Mouse (Mus musculus) bone marrow, adult 2 months (tissue): ENCODE measurements around the gene Actr6. TPM values are rescaled to one million over a fixed set of nuclear protein-coding genes. Genes with fewer than 3 reads are reported as not detected.

Experiments used
- H3K27ac ChIP-seq: fragments of 200-500 bp; 2 replicates; pipeline ENCODE4 v1.5.1; 2012; ENCODE audit warnings: low read depth, mild to moderate bottlenecking, control low read depth, inconsistent platforms, low read length; ENCODE audit not compliant: control insufficient read depth, poor library complexity, insufficient read depth
- H3K4me1 ChIP-seq: fragments of 200-500 bp; 2 replicates; pipeline ENCODE4 v1.6.1; 2011; ENCODE audit warnings: low read length; ENCODE audit not compliant: control insufficient read depth, insufficient read depth
- H3K4me3 ChIP-seq: fragments of 200-500 bp; replicated peaks from 2 replicates; pipeline ENCODE3; 2011; ENCODE audit warnings: mild to moderate bottlenecking, low read depth, low read length, control low read depth; ENCODE audit not compliant: control insufficient read depth
- CTCF ChIP-seq: fragments of 200-500 bp; IDR thresholded peaks from 2 replicates; pipeline ENCODE4 v1.5.1; 2011; ENCODE audit warnings: low read length, control low read depth; ENCODE audit not compliant: control insufficient read depth, insufficient read depth
- POLR2A ChIP-seq: fragments of 200-500 bp; IDR thresholded peaks from 2 replicates; pipeline ENCODE4 v1.6.1; 2011; ENCODE audit warnings: low read depth, mild to moderate bottlenecking, control low read depth, low read length, borderline replicate concordance; ENCODE audit not compliant: control insufficient read depth
- WGBS: fragments of 180-500 bp; shearing (Covaris S2); methylation state at CpG from one replicate; pipeline ENCODE4 v1.1.7; 2018; 5-methylcytosine and 5-hydroxymethylcytosine counted together
- polyA plus RNA-seq: library from polyadenylated mRNA; stranded (reverse); fragments of >200 nt; gene quantifications from 2 replicates; pipeline ENCODE4 v1.2.4, GENCODE M21; 2011; ENCODE audit warnings: low replicate concordance; ENCODE audit not compliant: missing spikeins, insufficient read depth, insufficient read length

Gene Actr6
- polyA plus RNA-seq, 1 experiment, result 3.7 TPM

DNA sequence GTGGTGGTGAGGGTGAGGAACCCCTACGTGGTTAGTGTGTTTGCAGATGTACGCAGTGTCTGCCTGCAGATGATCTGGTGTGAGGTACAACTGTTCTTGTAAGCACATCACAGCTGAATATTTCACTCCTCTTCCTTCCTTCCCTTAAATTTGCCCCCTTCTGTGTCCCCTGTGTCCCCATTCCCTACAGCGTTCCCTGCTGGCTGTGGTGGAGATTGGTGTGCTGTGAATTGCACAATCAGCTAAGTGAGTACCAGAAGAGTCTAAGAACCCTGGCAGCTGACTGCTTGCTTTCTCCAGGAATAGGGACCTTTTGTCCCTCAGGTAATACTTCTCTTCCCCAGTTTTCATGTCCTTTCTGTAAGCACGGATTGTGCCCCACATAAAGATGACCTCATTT is 23.1 kb upstream of the Actr6 start:
- Histone ChIP-seq H3K4me3 (no peak overlapping the region), H3K27ac (no peak overlapping the region), H3K4me1 (peaks cover 1% of the 10 kb centered on the region; the same call in 1 of the 2 replicates)
- WGBS, result 58% methylated on average over 4 of the region's 4 CpGs
- TF ChIP-seq CTCF (no peak), POLR2A (no peak)

DNA sequence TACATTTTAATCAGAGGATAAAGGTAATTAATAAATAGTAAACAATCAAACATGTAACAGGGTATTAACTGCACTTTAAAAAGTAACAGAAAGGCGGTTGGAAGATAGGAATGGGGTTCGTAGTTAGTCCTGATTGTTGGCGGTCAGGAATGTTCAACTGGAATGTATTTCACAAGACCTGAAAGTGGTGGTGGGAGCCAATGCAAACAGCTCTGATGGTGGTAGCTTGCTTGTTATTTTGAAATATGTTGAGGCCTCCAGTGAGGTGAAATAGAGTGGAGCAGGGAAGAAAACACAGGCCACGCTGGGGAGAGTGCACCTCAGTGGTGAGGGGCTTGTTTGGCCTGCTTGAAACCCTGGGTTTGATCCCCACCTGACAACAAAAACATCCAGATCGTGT is 19.0 kb upstream of the Actr6 start:
- TF ChIP-seq POLR2A (no peak), CTCF (no peak)
- Histone ChIP-seq H3K27ac (no peak overlapping the region), H3K4me3 (no peak overlapping the region), H3K4me1 (peaks cover 1% of the 10 kb centered on the region; the same call in 1 of the 2 replicates)
- 69% methylated on average over 5 of the region's 5 CpGs for WGBS

DNA sequence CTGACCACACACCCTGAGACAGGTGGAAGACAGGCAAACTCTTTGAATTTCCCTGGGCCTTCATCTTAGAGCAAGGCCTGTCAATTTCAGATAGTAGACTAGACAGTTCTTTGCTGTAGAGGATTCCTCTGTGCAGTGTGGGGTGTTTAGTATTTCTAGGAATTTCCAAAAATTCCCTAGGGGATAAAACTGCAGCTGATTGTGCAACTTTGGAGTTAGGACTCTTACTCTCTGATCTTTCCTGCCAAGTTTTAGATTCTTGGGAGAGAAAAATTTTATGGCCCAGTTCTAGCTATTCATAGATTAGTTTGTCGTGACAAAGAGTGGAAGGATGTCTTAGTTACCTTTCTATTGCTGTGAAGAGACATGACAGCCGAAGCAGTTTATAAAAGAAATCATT is 16.5 kb upstream of the Actr6 start:
- Histone ChIP-seq H3K27ac (no peak overlapping the region), H3K4me1 (peaks cover 1% of the 10 kb centered on the region; the same call in 1 of the 2 replicates), H3K4me3 (no peak overlapping the region)
- WGBS, result 89% methylated on average over 2 of the region's 2 CpGs
- no peak for TF ChIP-seq POLR2A
- no peak for TF ChIP-seq CTCF

DNA sequence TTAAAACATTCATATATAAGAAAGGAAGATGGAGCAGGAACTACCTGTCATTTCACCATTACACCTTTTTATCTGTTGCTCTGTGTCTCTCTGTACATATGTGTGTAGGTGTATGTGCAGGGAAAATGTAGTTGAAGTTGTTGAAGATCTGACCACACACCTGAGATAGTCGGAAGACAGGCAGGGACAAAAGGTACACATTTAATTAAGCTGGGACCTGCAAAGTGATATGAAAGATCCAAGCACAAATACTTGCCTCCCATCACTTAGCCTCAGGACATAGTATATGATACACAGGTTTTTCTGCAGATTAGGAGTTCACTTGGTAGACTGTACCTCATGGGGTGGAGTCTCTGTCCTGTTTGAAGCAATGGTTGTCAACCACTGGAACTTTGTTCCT is 15.8 kb upstream of the Actr6 start:
- 79% methylated on average over 1 of the region's 1 CpGs for WGBS
- no peak overlapping the region for H3K27ac ChIP-seq
- H3K4me1 ChIP-seq, result peaks cover 1% of the 10 kb centered on the region; the same call in 1 of the 2 replicates
- no peak for TF ChIP-seq CTCF
- TF ChIP-seq POLR2A, result no peak
- no peak overlapping the region for H3K4me3 ChIP-seq

DNA sequence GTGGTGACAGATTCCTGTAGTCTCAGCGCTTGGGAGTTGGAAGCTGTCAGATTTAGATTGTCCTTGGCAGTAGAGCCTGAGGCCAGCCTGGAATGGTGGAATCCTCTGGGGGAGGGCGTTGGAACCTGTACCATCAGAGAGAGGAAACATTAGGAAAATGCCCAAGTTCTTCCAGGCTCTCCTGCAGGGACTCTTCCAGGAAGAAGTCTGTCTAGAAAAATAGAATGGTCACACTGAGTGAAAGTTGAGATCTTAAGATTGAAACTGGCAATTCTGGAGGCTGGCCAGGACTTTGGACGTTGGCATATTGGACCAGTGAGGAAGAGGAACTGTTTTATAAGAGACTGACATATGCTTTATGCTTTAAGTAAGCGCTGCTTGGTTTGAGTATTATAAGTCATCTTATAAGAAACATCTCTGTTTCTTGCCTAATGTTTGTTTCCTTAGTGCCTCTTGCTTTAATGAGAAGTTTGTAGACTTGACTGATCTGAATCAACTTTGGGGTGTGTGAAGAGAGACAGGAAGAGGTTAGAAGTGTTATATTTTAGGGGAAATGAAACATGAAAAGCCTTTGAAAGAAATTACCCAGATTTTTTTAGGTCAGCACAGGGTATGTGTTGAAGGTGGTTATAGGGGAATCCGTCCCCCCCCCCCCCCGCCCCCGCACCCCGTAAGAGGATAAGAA is 15.3 kb upstream of the Actr6 start:
- no peak for TF ChIP-seq POLR2A
- no peak for TF ChIP-seq CTCF
- Histone ChIP-seq H3K4me1 (peaks cover 2% of the 10 kb centered on the region; the same call in 1 of the 2 replicates), H3K4me3 (no peak overlapping the region), H3K27ac (no peak overlapping the region; the same call in 1 of the 2 replicates)
- 29% methylated on average over 8 of the region's 8 CpGs for WGBS

DNA sequence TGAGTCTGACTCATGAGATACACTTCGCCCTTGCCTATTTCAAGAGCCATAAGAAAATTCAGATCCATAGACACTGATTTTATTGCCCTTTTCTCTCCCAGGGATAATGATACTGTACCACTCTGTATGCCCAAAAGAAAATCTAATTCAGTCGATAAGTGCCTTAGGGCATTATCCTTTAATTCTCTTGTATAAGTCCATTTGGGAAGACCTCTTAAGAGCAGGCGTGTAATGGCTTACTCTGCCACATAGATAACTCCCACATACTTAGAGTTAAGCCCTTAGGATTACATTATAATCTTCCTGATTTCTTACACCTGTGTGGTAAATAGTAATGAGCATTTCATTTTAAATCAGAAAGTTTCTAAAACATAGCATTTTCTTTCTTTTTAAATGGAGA is 14.5 kb upstream of the Actr6 start:
- Histone ChIP-seq H3K4me3 (no peak overlapping the region), H3K4me1 (peaks cover 5% of the 10 kb centered on the region; the same call in 1 of the 2 replicates), H3K27ac (no peak overlapping the region)
- WGBS, result 82% methylated on average over 3 of the region's 3 CpGs
- TF ChIP-seq POLR2A (no peak), CTCF (no peak)

DNA sequence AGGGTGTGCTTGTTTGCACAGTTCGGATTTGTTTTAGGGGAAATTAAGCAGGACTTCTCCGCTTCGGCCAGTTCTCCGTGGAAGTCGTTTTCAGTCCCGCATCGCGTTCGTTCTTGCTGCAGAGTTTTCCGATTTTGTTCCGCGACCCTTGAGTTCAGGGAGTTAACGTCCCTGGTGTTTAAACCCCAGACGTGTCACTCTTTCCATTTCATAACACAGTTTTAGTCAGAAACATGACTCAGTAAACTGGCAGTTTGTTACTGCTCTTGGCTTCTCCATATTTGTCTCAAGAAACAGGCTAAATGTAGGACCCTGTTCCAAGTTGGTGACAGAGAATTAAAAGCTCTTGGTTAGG is 13.5 kb upstream of the Actr6 start:
- WGBS, result under 1% methylated on average over 14 of the region's 14 CpGs
- TF ChIP-seq CTCF (no peak), POLR2A (no peak)
- H3K4me1 ChIP-seq, result peaks cover 5% of the 10 kb centered on the region; the same call in 1 of the 2 replicates
- H3K27ac ChIP-seq, result peak overlapping the region; percentile 95
- H3K4me3 ChIP-seq, result peak overlapping the region; percentile 92

DNA sequence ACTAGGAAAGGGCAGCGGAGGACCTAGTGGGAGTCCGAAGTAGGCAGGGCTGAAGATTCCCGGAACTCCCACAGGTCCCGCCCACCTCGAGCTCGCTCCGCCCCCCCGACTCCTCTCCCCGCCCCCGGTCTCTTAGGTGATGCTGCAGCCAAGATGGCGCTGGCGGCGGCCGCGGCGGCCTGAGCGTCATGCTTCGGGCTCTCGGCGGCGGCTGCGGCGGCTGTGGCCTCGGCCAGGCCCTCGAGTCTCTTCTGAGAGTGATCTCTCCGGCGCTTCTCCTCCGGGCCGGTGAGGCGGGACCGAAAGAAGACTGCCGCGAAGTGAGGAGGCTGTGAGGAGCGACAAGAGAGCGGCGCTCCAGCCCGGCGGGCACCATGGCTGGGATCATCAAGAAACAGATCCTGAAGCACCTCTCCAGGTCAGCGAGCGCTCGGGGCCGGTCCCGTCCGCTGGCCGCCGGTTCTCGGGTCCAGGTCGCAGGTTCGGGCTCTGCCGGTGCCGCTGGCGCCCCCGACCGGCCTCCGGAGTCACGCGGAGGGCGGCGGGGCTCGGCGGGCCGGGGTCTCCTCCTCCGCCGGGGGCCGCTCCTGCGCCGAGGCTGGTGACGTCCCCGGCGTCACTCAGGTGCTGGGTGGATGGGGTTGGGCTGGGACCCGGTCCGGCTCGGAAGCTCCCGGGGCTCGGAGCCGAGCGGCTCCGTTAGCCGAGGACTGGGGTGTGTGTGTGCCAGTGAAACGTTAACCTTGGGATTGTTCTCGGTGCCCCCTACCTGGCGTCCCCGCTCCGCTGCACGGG is 13.0 kb upstream of the Actr6 start, which contains the start of gene Uhrf1bp1l:
TSS of gene Uhrf1bp1l (plus strand) at position 121 of the 795 bp plus-strand sequence.
- TF ChIP-seq CTCF (no peak), POLR2A (peak; percentile 77; the same call in 1 of the 2 replicates)
- under 1% methylated on average over 84 of the region's 85 CpGs for WGBS
- Histone ChIP-seq H3K4me3 (peak within 1 kb of the TSS; percentile 92), H3K4me1 (peaks cover 5% of the 10 kb centered on the region; the same call in 1 of the 2 replicates), H3K27ac (peak within 1 kb of the TSS; percentile 95)
